Mouse (Mus musculus) stomach, postnatal 0 days (tissue): ENCODE results near the gene Zbtb8a. TPM values are rescaled to one million over a fixed set of nuclear protein-coding genes. Genes with fewer than 3 reads are reported as not detected.

Source experiments
- ATAC-seq: fragments of 200-750 bp; cut with Nextera tagmentation; 2 replicates; pipeline ENCODE4 v1.8.0; 2017; ENCODE audit not compliant: low FRiP score, low TSS enrichment
- DNase-seq: peaks from one replicate; pipeline ENCODE4 v3.0.0-alpha.2; 2016; ENCODE audit warnings: low spot score
- H3K27ac ChIP-seq: fragments of 300-500 bp; sonication (generic); replicated peaks from 2 replicates; pipeline ENCODE4 v1.5.1; 2014; ENCODE audit warnings: mild to moderate bottlenecking, control low read depth
- H3K27me3 ChIP-seq: fragments of 300-500 bp; sonication (generic); 2 replicates; pipeline ENCODE4 v1.6.1; 2014; ENCODE audit warnings: low read length; ENCODE audit not compliant: control insufficient read depth, insufficient read depth
- H3K36me3 ChIP-seq: fragments of 300-500 bp; sonication (generic); 2 replicates; pipeline ENCODE4 v1.6.1; 2014; ENCODE audit warnings: low read length, mixed read lengths; ENCODE audit not compliant: control insufficient read depth, insufficient read depth
- H3K4me1 ChIP-seq: fragments of 300-500 bp; sonication (generic); replicated peaks from 2 replicates; pipeline ENCODE4 v1.6.1; 2014; ENCODE audit warnings: antibody characterized with exemption; ENCODE audit not compliant: control insufficient read depth, insufficient read depth
- H3K4me2 ChIP-seq: fragments of 300-500 bp; sonication (generic); replicated peaks from 2 replicates; pipeline ENCODE4 v1.6.1; 2014; ENCODE audit warnings: low read depth, mild to moderate bottlenecking, control low read depth, moderate library complexity
- H3K4me3 ChIP-seq: fragments of 300-500 bp; sonication (generic); 2 replicates; pipeline ENCODE4 v1.5.1; 2014; ENCODE audit warnings: low read depth, low read length, control low read depth
- H3K9ac ChIP-seq: fragments of 300-500 bp; sonication (generic); 2 replicates; pipeline ENCODE4 v1.6.1; 2014; ENCODE audit warnings: mild to moderate bottlenecking, low read length, control low read depth, mixed read lengths
- H3K9me3 ChIP-seq: fragments of 300-500 bp; sonication (generic); 2 replicates; pipeline ENCODE4 v1.6.1; 2016; ENCODE audit warnings: low read length; ENCODE audit not compliant: control insufficient read depth
- CTCF ChIP-seq: IDR thresholded peaks from 2 replicates; pipeline ENCODE4 v1.5.1; 2016; ENCODE audit warnings: antibody characterized with exemption, low read depth, mild to moderate bottlenecking, moderate library complexity
- EP300 ChIP-seq: optimal IDR thresholded peaks from 2 replicates; pipeline ENCODE3; 2016; ENCODE audit warnings: antibody characterized with exemption
- WGBS: fragments of 180-500 bp; shearing (Covaris S2); extraction: QIAGEN DNeasy Blood & Tissue Kit; methylation state at CpG from one replicate; pipeline ENCODE4 v1.1.7; 2014; 5-methylcytosine and 5-hydroxymethylcytosine counted together
- polyA plus RNA-seq: library from polyadenylated mRNA; unstranded; fragments of >200 nt; fragmentation: Nextera tagmentation; extraction: Ambion mirVana; gene quantifications from 2 replicates; pipeline ENCODE4 v1.2.1, GENCODE M21; 2015

Zbtb8a gene
- polyA plus RNA-seq, 1 experiment from 2014 or later: 12.2 TPM

- no peak for TF ChIP-seq CTCF
- no peak for TF ChIP-seq EP300
- H3K4me1 ChIP-seq: no peaks in the 10 kb centered on the region
- H3K9ac ChIP-seq: no peak overlapping the region
- H3K9me3 ChIP-seq: no peaks in the 10 kb centered on the region
- H3K27me3 ChIP-seq: no peaks in the 10 kb centered on the region
- no peak overlapping the region for H3K4me2 ChIP-seq
- 55% methylated on average over 1 of the region's 1 CpGs for WGBS
- H3K4me3 ChIP-seq: no peak overlapping the region
- DNase-seq: no peak
- ATAC-seq: no peak
- peaks cover 12% of the 10 kb centered on the region; the same call in 1 of the 2 replicates for H3K36me3 ChIP-seq
- H3K27ac ChIP-seq: no peak overlapping the region
Measured at GRCm38 (mm10) chr4:129324756-129325155, 53.2 kb downstream of the Zbtb8a start.

GRCm38 (mm10) chr4:129323491-129323890 is 54.4 kb downstream of the Zbtb8a start:
- WGBS: 74% methylated on average over 1 of the region's 1 CpGs
- Histone ChIP-seq H3K9ac (no peak overlapping the region), H3K4me2 (no peak overlapping the region), H3K9me3 (no peaks in the 10 kb centered on the region), H3K4me1 (no peaks in the 10 kb centered on the region), H3K27ac (no peak overlapping the region), H3K4me3 (no peak overlapping the region), H3K36me3 (peaks cover 17% of the 10 kb centered on the region), H3K27me3 (no peaks in the 10 kb centered on the region)
- DNase-seq (no peak), ATAC-seq (no peak)
- no peak for TF ChIP-seq CTCF
- TF ChIP-seq EP300: no peak

- DNase-seq: no peak
- no peak overlapping the region for H3K4me2 ChIP-seq
- no peak overlapping the region for H3K4me3 ChIP-seq
- no peak overlapping the region for H3K27ac ChIP-seq
- H3K36me3 ChIP-seq: peaks cover 15% of the 10 kb centered on the region
- H3K27me3 ChIP-seq: no peaks in the 10 kb centered on the region
- ATAC-seq: no peak
- TF ChIP-seq CTCF: no peak
- TF ChIP-seq EP300: no peak
- no peaks in the 10 kb centered on the region for H3K4me1 ChIP-seq
- no peaks in the 10 kb centered on the region for H3K9me3 ChIP-seq
- no peak overlapping the region for H3K9ac ChIP-seq
- WGBS: 87% methylated on average over 5 of the region's 5 CpGs
Measured at GRCm38 (mm10) chr4:129322042-129322441, 55.9 kb downstream of the Zbtb8a start.

GRCm38 (mm10) chr4:129320876-129321275 is 57.0 kb downstream of the Zbtb8a start:
- Histone ChIP-seq H3K36me3 (peaks cover 17% of the 10 kb centered on the region), H3K4me3 (no peak overlapping the region), H3K4me1 (no peaks in the 10 kb centered on the region), H3K9ac (no peak overlapping the region), H3K27ac (no peak overlapping the region), H3K9me3 (no peaks in the 10 kb centered on the region), H3K4me2 (no peak overlapping the region), H3K27me3 (no peaks in the 10 kb centered on the region)
- TF ChIP-seq CTCF (no peak), EP300 (no peak)
- DNase-seq: no peak
- ATAC-seq: no peak
- WGBS: 78% methylated on average over 1 of the region's 1 CpGs

GRCm38 (mm10) chr4:129313886-129314285 is 64.0 kb downstream of the Zbtb8a start:
- 47% methylated on average over 3 of the region's 3 CpGs for WGBS
- H3K4me1 ChIP-seq: no peaks in the 10 kb centered on the region
- ATAC-seq (no peak), DNase-seq (no peak)
- no peak overlapping the region for H3K4me2 ChIP-seq
- H3K27me3 ChIP-seq: no peaks in the 10 kb centered on the region
- no peak overlapping the region for H3K4me3 ChIP-seq
- no peak overlapping the region for H3K9ac ChIP-seq
- TF ChIP-seq CTCF (no peak), EP300 (no peak)
- peaks cover 15% of the 10 kb centered on the region for H3K36me3 ChIP-seq
- H3K9me3 ChIP-seq: no peaks in the 10 kb centered on the region
- H3K27ac ChIP-seq: no peak overlapping the region

GRCm38 (mm10) chr4:129307936-129308335 is 70.0 kb downstream of the Zbtb8a start:
- Histone ChIP-seq H3K4me2 (no peak overlapping the region), H3K27me3 (no peaks in the 10 kb centered on the region), H3K27ac (no peak overlapping the region), H3K4me3 (no peak overlapping the region), H3K9ac (no peak overlapping the region), H3K4me1 (no peaks in the 10 kb centered on the region), H3K9me3 (no peaks in the 10 kb centered on the region), H3K36me3 (peaks cover 16% of the 10 kb centered on the region)
- ATAC-seq: no peak
- no peak for DNase-seq
- TF ChIP-seq CTCF (no peak), EP300 (no peak)
- whole genome bisulfite sequencing: 81% methylated on average over 1 of the region's 1 CpGs
